Mouse (Mus musculus): ENCODE measurements around the gene Ndc1.

DNA sequence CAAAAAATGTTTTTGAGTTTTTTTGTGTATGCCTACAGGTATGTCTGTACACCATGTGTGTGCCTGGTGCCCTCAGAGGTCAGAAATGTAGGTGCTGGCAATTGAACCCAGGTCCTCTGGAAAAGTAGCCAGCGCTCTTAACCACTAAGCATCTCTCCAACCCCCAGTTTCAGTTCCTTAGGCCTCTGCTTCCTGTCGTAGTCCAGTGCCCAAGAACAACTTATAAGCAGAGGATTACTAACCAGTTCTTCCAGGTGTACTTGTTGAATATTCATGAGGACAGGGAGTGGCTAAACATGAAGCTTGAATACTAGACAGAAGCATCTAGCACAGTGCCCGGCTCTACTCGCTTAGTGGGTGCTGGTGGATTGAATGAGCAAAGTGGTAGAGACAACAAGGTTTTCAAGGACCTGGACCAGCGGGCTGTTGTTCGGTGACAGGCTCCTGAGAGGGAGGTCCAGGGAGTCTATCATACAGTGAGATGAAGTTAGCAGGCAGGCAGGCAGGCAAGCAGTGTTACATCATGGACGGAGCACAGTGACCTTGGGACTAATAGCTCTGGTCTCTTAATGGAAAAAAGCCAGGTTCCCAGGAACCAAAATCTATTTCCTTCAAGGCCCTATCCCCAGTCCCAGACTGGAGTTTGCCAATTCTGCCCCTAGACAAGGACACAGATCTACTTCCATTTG lies 7.0 kb upstream of the Ndc1 start:
- no peak for TF ChIP-seq POLR2A (IDR thresholded peaks at IDR 0.05; ENCODE audit: low read depth, low read length)
- TF ChIP-seq CTCF (IDR thresholded peaks at IDR 0.05; ENCODE audit: borderline replicate concordance, insufficient read depth, low read length), result no peak

Data from embryonic fibroblast, embryonic 13.5 days (primary cell).